7 mouse cellular contexts compared by ENCODE assay signal in genomic region chr5:137645091-137645651, GRCm38 (mm10). TPM values are rescaled to one million over a fixed set of nuclear protein-coding genes. Genes with fewer than 3 reads are reported as not detected.
DNase-seq lines count a peak whose midpoint lies in the region; ATAC-seq lines count a peak whose summit lies in the region.

No protein-coding gene starts in this region.

- peak overlapping the region; percentile 42 for H3K4me2 ChIP-seq in forebrain, embryonic 12.5 days
- peak overlapping the region; percentile 55 for H3K4me2 ChIP-seq in limb, embryonic 12.5 days
- peak overlapping the region; percentile 42 for H3K4me2 ChIP-seq in midbrain, embryonic 16.5 days (ENCODE audit: low read length)

- H3K36me3 ChIP-seq in forebrain, embryonic 12.5 days (replicated peaks): peaks cover 25% of the 10 kb centered on the region
- peaks cover 29% of the 10 kb centered on the region for H3K36me3 ChIP-seq in limb, embryonic 12.5 days
- peaks cover 14% of the 10 kb centered on the region for H3K36me3 ChIP-seq in midbrain, embryonic 16.5 days (ENCODE audit: control insufficient read depth, insufficient read depth, low read length)

- peak overlapping the region; percentile 28 for H3K4me3 ChIP-seq in forebrain, embryonic 12.5 days (replicated peaks)
- peak overlapping the region; percentile 34 for H3K4me3 ChIP-seq in limb, embryonic 12.5 days (replicated peaks)
- peak overlapping the region; percentile 26 for H3K4me3 ChIP-seq in midbrain, embryonic 16.5 days (ENCODE audit: low read depth, low read length)

- 3% methylated on average over 44 of the region's 44 CpGs for WGBS in forebrain, embryonic 12.5 days
- WGBS in limb, embryonic 12.5 days: 2% methylated on average over 44 of the region's 44 CpGs
- WGBS in midbrain, embryonic 16.5 days: 2% methylated on average over 44 of the region's 44 CpGs

- no peaks in the 10 kb centered on the region for H3K9me3 ChIP-seq in forebrain, embryonic 12.5 days
- H3K9me3 ChIP-seq in limb, embryonic 12.5 days: no peaks in the 10 kb centered on the region
- H3K9me3 ChIP-seq in midbrain, embryonic 16.5 days (replicated peaks; ENCODE audit: control insufficient read depth, low read length, poor library complexity, severe bottlenecking): no peaks in the 10 kb centered on the region

- no peak overlapping the region for H3K9ac ChIP-seq in forebrain, embryonic 12.5 days
- H3K9ac ChIP-seq in limb, embryonic 12.5 days (replicated peaks): 0 out of 2 replicates have a peak overlapping the region, but pooled peaks have one; percentile 23
- H3K9ac ChIP-seq in midbrain, embryonic 16.5 days (ENCODE audit: low read depth, low read length): 0 out of 2 replicates have a peak overlapping the region, but pooled peaks have one; percentile 44

- no peak overlapping the region for H3K27ac ChIP-seq in forebrain, embryonic 12.5 days
- no peak overlapping the region for H3K27ac ChIP-seq in limb, embryonic 12.5 days
- no peak overlapping the region for H3K27ac ChIP-seq in midbrain, embryonic 16.5 days (ENCODE audit: low read length)

- DNase-seq in B cell, adult 2 months: peak; percentile 74
- DNase-seq in CD4-positive helper T cell, adult 2 months (ENCODE audit: low read depth, low spot score): peak; percentile 60
- DNase-seq in cerebellum, postnatal 10 days: no peak
- no peak for DNase-seq in layer of hippocampus, postnatal 25 days (ENCODE audit: extremely low spot score in 1 of 2, low spot score in 1 of 2)

- H3K4me1 ChIP-seq in forebrain, embryonic 12.5 days: peaks cover 17% of the 10 kb centered on the region
- peaks cover 51% of the 10 kb centered on the region for H3K4me1 ChIP-seq in limb, embryonic 12.5 days (replicated peaks)
- peaks cover 26% of the 10 kb centered on the region for H3K4me1 ChIP-seq in midbrain, embryonic 16.5 days (ENCODE audit: control insufficient read depth, insufficient read depth, low read length)

- ATAC-seq in forebrain, embryonic 12.5 days (ENCODE audit: low FRiP score): no peak
- no peak for ATAC-seq in limb, embryonic 12.5 days (ENCODE audit: insufficient number of reproducible peaks, insufficient read depth, low FRiP score, low TSS enrichment, low read depth)
- ATAC-seq in midbrain, embryonic 16.5 days: no peak

- H3K27me3 ChIP-seq in forebrain, embryonic 12.5 days: peaks cover 57% of the 10 kb centered on the region
- peaks cover 34% of the 10 kb centered on the region for H3K27me3 ChIP-seq in limb, embryonic 12.5 days
- peaks cover 29% of the 10 kb centered on the region for H3K27me3 ChIP-seq in midbrain, embryonic 16.5 days (ENCODE audit: control insufficient read depth, insufficient read depth, low read depth, low read length)

RNA-seq across cellular contexts. Expression of gene Irs3, which starts 0.3 kb away (rescaled TPM):
- not detected in 2 replicates for polyA plus RNA-seq in forebrain, embryonic 12.5 days (2016; fragmentation: Nextera tagmentation; extraction: Ambion mirVana)
- polyA plus RNA-seq in limb, embryonic 12.5 days (2016; fragmentation: Nextera tagmentation; extraction: Ambion mirVana): 0.20 and 0.64 TPM in 2 replicates
- 0.15 and 0.16 TPM in 2 replicates for polyA plus RNA-seq in midbrain, embryonic 16.5 days (2015; fragmentation: Nextera tagmentation; extraction: Ambion mirVana)
- total RNA-seq in layer of hippocampus, postnatal 25 days (2021): not detected

RNA-seq across cellular contexts. Expression of gene Sap25, which starts 4.0 kb away (rescaled TPM):
- polyA plus RNA-seq in forebrain, embryonic 12.5 days (2016; fragmentation: Nextera tagmentation; extraction: Ambion mirVana): 9.0 and 10.5 TPM in 2 replicates
- 8.0 and 9.7 TPM in 2 replicates for polyA plus RNA-seq in limb, embryonic 12.5 days (2016; fragmentation: Nextera tagmentation; extraction: Ambion mirVana)
- 5.9 and 6.7 TPM in 2 replicates for polyA plus RNA-seq in midbrain, embryonic 16.5 days (2015; fragmentation: Nextera tagmentation; extraction: Ambion mirVana)
- 10 to 100 TPM in 1 of 2 experiments, 1 to 10 TPM in 1; 3.1 to 13.9 TPM for total RNA-seq in layer of hippocampus, postnatal 25 days (2021)

RNA-seq across cellular contexts. Expression of gene Gm20605, which starts 16.2 kb away (rescaled TPM):
- 9.6 and 10.1 TPM in 2 replicates for polyA plus RNA-seq in forebrain, embryonic 12.5 days (2016; fragmentation: Nextera tagmentation; extraction: Ambion mirVana)
- 8.4 and 9.7 TPM in 2 replicates for polyA plus RNA-seq in limb, embryonic 12.5 days (2016; fragmentation: Nextera tagmentation; extraction: Ambion mirVana)
- 8.2 and 9.2 TPM in 2 replicates for polyA plus RNA-seq in midbrain, embryonic 16.5 days (2015; fragmentation: Nextera tagmentation; extraction: Ambion mirVana)
- 10 to 100 TPM; 12.7 to 15.8 TPM for total RNA-seq in layer of hippocampus, postnatal 25 days (2021)

RNA-seq across cellular contexts. Expression of gene Lrch4, which starts 16.2 kb away (rescaled TPM):
- polyA plus RNA-seq in forebrain, embryonic 12.5 days (2016; fragmentation: Nextera tagmentation; extraction: Ambion mirVana): 29.8 and 35.1 TPM in 2 replicates
- polyA plus RNA-seq in limb, embryonic 12.5 days (2016; fragmentation: Nextera tagmentation; extraction: Ambion mirVana): 36.0 and 37.6 TPM in 2 replicates
- 18.8 and 19.2 TPM in 2 replicates for polyA plus RNA-seq in midbrain, embryonic 16.5 days (2015; fragmentation: Nextera tagmentation; extraction: Ambion mirVana)
- 10 to 100 TPM; 19.3 to 23.5 TPM for total RNA-seq in layer of hippocampus, postnatal 25 days (2021)

RNA-seq across cellular contexts. Expression of gene Fbxo24, which starts 16.4 kb away (rescaled TPM):
- polyA plus RNA-seq in forebrain, embryonic 12.5 days (2016; fragmentation: Nextera tagmentation; extraction: Ambion mirVana): 0.26 and 0.45 TPM in 2 replicates
- polyA plus RNA-seq in limb, embryonic 12.5 days (2016; fragmentation: Nextera tagmentation; extraction: Ambion mirVana): 0.20 and 0.31 TPM in 2 replicates
- 0.11 and 0.12 TPM in 2 replicates for polyA plus RNA-seq in midbrain, embryonic 16.5 days (2015; fragmentation: Nextera tagmentation; extraction: Ambion mirVana)
- under 1 TPM; 0.27 to 0.31 TPM for total RNA-seq in layer of hippocampus, postnatal 25 days (2021)

Comparison
In these comparisons a context has a peak if more than half of its experiments do, and no peak if none do; other contexts are left out.
1. DNase-seq: peak in B cell, adult 2 months (2 of 2) and CD4-positive helper T cell, adult 2 months (single experiment); none in cerebellum, postnatal 10 days (0 of 2) and layer of hippocampus, postnatal 25 days (0 of 2).
2. Peak in every context shown above with its lines, with median percentiles within 50 percentile points of each other: H3K4me2 ChIP-seq and H3K4me3 ChIP-seq.